Mouse (Mus musculus): ENCODE results near the gene Cacna2d3.

GRCm38 (mm10) chr14:29062676-29063075, 659.0 kb downstream of the Cacna2d3 start:
- TF ChIP-seq CTCF (IDR thresholded peaks at IDR 0.05; ENCODE audit: low read depth) (no peak), EP300 (IDR thresholded peaks at IDR 0.05; ENCODE audit: low read depth) (no peak)

Data from liver, postnatal 0 days (tissue).